15 mouse cellular contexts compared by ENCODE assay signal in the genomic region with DNA sequence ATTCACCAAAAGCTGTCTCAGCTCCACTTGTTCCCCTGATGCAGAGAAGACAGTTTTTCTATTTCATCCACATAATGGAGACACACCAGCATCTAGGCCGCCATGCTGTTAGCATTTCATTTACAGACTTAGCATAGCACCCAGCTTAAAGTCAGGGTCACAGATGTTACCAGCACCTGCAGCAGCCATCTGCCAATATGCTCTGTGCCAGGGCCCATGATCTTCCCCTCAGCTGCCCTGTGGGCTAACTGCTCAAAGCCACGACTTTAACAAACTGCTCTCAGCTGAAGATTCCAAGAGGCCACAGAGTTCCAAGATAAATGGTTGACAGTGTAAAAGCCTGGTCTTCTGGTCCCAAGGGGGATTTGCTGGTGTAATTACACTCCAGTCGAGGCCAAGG.
DNase-seq lines count a peak whose midpoint lies in the region; ATAC-seq lines count a peak whose summit lies in the region.
"Had no signal": no experiment of that assay in that cellular context is flagged by ENCODE, and none has a peak within 500 bp of the region (broad histone marks: within the 10 kb centered on the region; RNA-seq: fewer than 3 reads in every experiment).

No protein-coding gene starts in this region.

- H3K4me2 ChIP-seq in neural tube, embryonic 13.5 days = no peak overlapping the region
- no peak overlapping the region for H3K4me2 ChIP-seq in midbrain, embryonic 13.5 days (replicated peaks)
- H3K4me2 ChIP-seq: liver, embryonic 12.5 days had no signal

- no peak overlapping the region for H3K9ac ChIP-seq in neural tube, embryonic 13.5 days
- H3K9ac ChIP-seq in midbrain, embryonic 13.5 days (replicated peaks) = no peak overlapping the region
- H3K9ac ChIP-seq: liver, embryonic 12.5 days had no signal

- no peaks in the 10 kb centered on the region for H3K36me3 ChIP-seq in neural tube, embryonic 13.5 days
- H3K36me3 ChIP-seq in midbrain, embryonic 13.5 days = no peaks in the 10 kb centered on the region
- H3K36me3 ChIP-seq: heart, embryonic 10.5 days; liver, embryonic 12.5 days had no signal

- H3K27ac ChIP-seq in neural tube, embryonic 13.5 days (replicated peaks) = 0 out of 2 replicates have a peak overlapping the region, but pooled peaks have one; percentile 9
- H3K27ac ChIP-seq in midbrain, embryonic 13.5 days = peak overlapping the region; percentile 58
- H3K27ac ChIP-seq: heart, embryonic 10.5 days; liver, embryonic 12.5 days had no signal

- H3K9me3 ChIP-seq in neural tube, embryonic 13.5 days = 0 out of 2 replicates have a peak, but pooled peaks cover 2% of the 10 kb centered on the region
- peaks cover 5% of the 10 kb centered on the region; the same call in 1 of the 2 replicates for H3K9me3 ChIP-seq in midbrain, embryonic 13.5 days
- H3K9me3 ChIP-seq: heart, embryonic 10.5 days; liver, embryonic 12.5 days had no signal

- peak; percentile 30 for DNase-seq in gastrocnemius, adult 18-20 months (ENCODE audit: low spot score)
- DNase-seq in gastrocnemius, adult 8-10 months (ENCODE audit: low spot score in 2 of 2) = no peak
- DNase-seq in neural tube, embryonic 10.5 days (ENCODE audit: extremely low spot score, low spot score) = no peak
- DNase-seq in thymus, postnatal 4 days = peak; percentile 53
- DNase-seq in MN1 (ENCODE audit: low spot score) = no peak
- DNase-seq: cerebellum, adult 11 months; embryo, embryonic 11 days; kidney, adult 11 months; kidney, postnatal 14 days; right cerebral cortex, postnatal 14 days had no signal

- peaks cover 52% of the 10 kb centered on the region for H3K4me1 ChIP-seq in neural tube, embryonic 13.5 days (replicated peaks)
- peaks cover 55% of the 10 kb centered on the region for H3K4me1 ChIP-seq in midbrain, embryonic 13.5 days (replicated peaks)

- no peak for ATAC-seq in neural tube, embryonic 13.5 days (ENCODE audit: low read depth)
- ATAC-seq in midbrain, embryonic 13.5 days = no peak
- ATAC-seq in megakaryocyte, adult 5-6 weeks (ENCODE audit: poor library complexity, severe bottlenecking) = no peak
- ATAC-seq: liver, embryonic 12.5 days had no signal

- no peak overlapping the region for H3K4me3 ChIP-seq in neural tube, embryonic 13.5 days
- H3K4me3 ChIP-seq in midbrain, embryonic 13.5 days (replicated peaks) = no peak overlapping the region
- H3K4me3 ChIP-seq: heart, embryonic 10.5 days; liver, embryonic 12.5 days had no signal

- H3K27me3 ChIP-seq in neural tube, embryonic 13.5 days = no peaks in the 10 kb centered on the region
- H3K27me3 ChIP-seq in midbrain, embryonic 13.5 days = no peaks in the 10 kb centered on the region
- H3K27me3 ChIP-seq: liver, embryonic 12.5 days had no signal

- WGBS in neural tube, embryonic 13.5 days = 31% methylated on average over 3 of the region's 3 CpGs
- 46% methylated on average over 3 of the region's 3 CpGs for WGBS in midbrain, embryonic 13.5 days

Comparison
In these comparisons a context has a peak if more than half of its experiments do, and no peak if none do; other contexts are left out.
1. DNase-seq: peak in gastrocnemius, adult 18-20 months (single experiment) and thymus, postnatal 4 days (single experiment); none in gastrocnemius, adult 8-10 months (0 of 2), neural tube, embryonic 10.5 days (single experiment) and MN1 (single experiment).